Mouse (Mus musculus): ENCODE results near the gene Cacnb2.

GRCm38 (mm10) chr2:14875616-14876015 lies 272.7 kb downstream of the Cacnb2 start:
- TF ChIP-seq EP300 (IDR thresholded peaks at IDR 0.05; ENCODE audit: insufficient read depth, low read depth, low read length) (no peak), CTCF (IDR thresholded peaks at IDR 0.05) (no peak), POLR2A (IDR thresholded peaks at IDR 0.05; ENCODE audit: insufficient read depth, low read depth, low read length) (no peak)
